Mouse (Mus musculus) forebrain, embryonic 12.5 days (tissue): ENCODE data around the gene Prph. TPM values are rescaled to one million over a fixed set of nuclear protein-coding genes. Genes with fewer than 3 reads are reported as not detected.
A peak's percentile ranks its signal among the peaks of the same experiment; 100 is the strongest.

Source experiments
- ATAC-seq: fragments of 200-750 bp; cut with Nextera tagmentation; 2 replicates; pipeline ENCODE4 v1.8.0; 2017; ENCODE audit warnings: moderate TSS enrichment; ENCODE audit not compliant: low FRiP score
- H3K27ac ChIP-seq: fragments of 300-500 bp; sonication (generic); 2 replicates; pipeline ENCODE4 v1.5.1; 2016; ENCODE audit warnings: mild to moderate bottlenecking
- H3K27me3 ChIP-seq: fragments of 300-500 bp; sonication (generic); 2 replicates; pipeline ENCODE4 v1.6.1; 2016; ENCODE audit warnings: mild to moderate bottlenecking
- H3K36me3 ChIP-seq: fragments of 300-500 bp; sonication (generic); replicated peaks from 2 replicates; pipeline ENCODE4 v1.6.1; 2016; ENCODE audit warnings: mild to moderate bottlenecking
- H3K4me1 ChIP-seq: fragments of 300-500 bp; sonication (generic); 2 replicates; pipeline ENCODE4 v1.6.1; 2016
- H3K4me2 ChIP-seq: fragments of 300-500 bp; sonication (generic); 2 replicates; pipeline ENCODE4 v1.6.1; 2016; ENCODE audit warnings: mild to moderate bottlenecking, moderate library complexity
- H3K4me3 ChIP-seq: fragments of 300-500 bp; sonication (generic); replicated peaks from 2 replicates; pipeline ENCODE4 v1.5.1; 2016; ENCODE audit warnings: mild to moderate bottlenecking
- H3K9ac ChIP-seq: fragments of 300-500 bp; sonication (generic); 2 replicates; pipeline ENCODE4 v1.6.1; 2016; ENCODE audit warnings: mild to moderate bottlenecking
- H3K9me3 ChIP-seq: fragments of 300-500 bp; sonication (generic); 2 replicates; pipeline ENCODE4 v1.6.1; 2016
- WGBS: fragments of 180-500 bp; shearing (Covaris S2); methylation state at CpG from one replicate; pipeline ENCODE4 v1.1.7; 2016; 5-methylcytosine and 5-hydroxymethylcytosine counted together
- polyA plus RNA-seq: library from polyadenylated mRNA; unstranded; fragments of >200 nt; fragmentation: Nextera tagmentation; extraction: Ambion mirVana; gene quantifications from 2 replicates; pipeline ENCODE4 v1.2.1, GENCODE M21; 2016

Prph gene
- polyA plus RNA-seq, 1 experiment from 2014 or later = 0.73 TPM

DNA sequence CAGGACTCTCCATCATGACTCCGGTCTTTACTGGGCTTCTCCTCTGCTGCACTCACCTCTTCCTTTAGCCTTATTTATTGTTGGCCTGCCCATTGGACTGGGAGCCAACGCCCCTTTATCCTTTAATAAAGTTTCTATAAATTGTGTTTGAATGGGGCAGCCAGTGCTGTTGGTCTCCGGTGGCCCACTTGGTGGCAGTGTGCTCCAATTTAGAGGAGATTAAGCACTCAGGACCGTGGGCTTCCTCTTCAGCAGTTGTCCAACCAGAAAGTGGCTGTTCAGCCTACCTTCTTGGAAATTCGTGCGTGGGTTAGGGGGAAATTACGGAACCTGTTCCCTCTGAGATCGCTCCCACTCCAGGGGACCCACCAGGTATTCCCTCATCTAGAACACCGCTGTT lies 28.3 kb downstream of the Prph start:
- Histone ChIP-seq H3K27me3 (peaks cover 57% of the 10 kb centered on the region), H3K9me3 (no peaks in the 10 kb centered on the region), H3K36me3 (peaks cover 43% of the 10 kb centered on the region), H3K4me3 (no peak overlapping the region), H3K4me1 (peaks cover 23% of the 10 kb centered on the region), H3K27ac (no peak overlapping the region), H3K4me2 (no peak overlapping the region), H3K9ac (no peak overlapping the region)
- ATAC-seq = no peak
- 66% methylated on average over 9 of the region's 9 CpGs for WGBS

- Histone ChIP-seq H3K4me3 (no peak overlapping the region), H3K4me1 (peaks cover 27% of the 10 kb centered on the region), H3K4me2 (no peak overlapping the region), H3K27me3 (peaks cover 65% of the 10 kb centered on the region), H3K9ac (no peak overlapping the region), H3K9me3 (no peaks in the 10 kb centered on the region), H3K27ac (no peak overlapping the region), H3K36me3 (peaks cover 36% of the 10 kb centered on the region)
- ATAC-seq = no peak
- 11% methylated on average over 8 of the region's 11 CpGs for WGBS
Measured at GRCm38 (mm10) chr15:99083867-99084557, 29.0 kb downstream of the Prph start.

DNA sequence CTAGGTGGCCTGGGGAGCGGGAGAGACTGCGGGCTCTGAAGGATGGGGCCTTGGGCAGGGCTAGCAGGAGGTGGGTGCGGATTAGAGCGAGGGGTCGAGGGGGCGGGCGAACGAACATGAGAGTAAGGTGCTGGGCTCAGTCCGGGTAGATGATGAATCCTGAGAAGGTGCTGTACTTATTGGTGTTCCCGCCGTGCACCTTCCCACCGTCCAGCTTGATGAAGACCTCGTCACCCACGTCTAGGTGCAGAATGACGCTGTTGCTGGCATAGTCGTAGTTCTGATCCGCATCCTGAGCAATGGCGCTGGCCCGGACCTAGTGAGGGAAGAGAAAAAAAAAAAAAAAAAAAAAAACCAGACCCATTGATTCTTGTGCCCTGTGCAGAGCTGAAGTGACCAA lies 29.6 kb downstream of the Prph start:
- Histone ChIP-seq H3K4me1 (peaks cover 32% of the 10 kb centered on the region), H3K9ac (no peak overlapping the region), H3K27ac (no peak overlapping the region), H3K36me3 (peaks cover 34% of the 10 kb centered on the region), H3K27me3 (peaks cover 71% of the 10 kb centered on the region), H3K4me2 (no peak overlapping the region), H3K9me3 (no peaks in the 10 kb centered on the region), H3K4me3 (no peak overlapping the region)
- ATAC-seq = no peak
- 7% methylated on average over 19 of the region's 19 CpGs for WGBS

DNA sequence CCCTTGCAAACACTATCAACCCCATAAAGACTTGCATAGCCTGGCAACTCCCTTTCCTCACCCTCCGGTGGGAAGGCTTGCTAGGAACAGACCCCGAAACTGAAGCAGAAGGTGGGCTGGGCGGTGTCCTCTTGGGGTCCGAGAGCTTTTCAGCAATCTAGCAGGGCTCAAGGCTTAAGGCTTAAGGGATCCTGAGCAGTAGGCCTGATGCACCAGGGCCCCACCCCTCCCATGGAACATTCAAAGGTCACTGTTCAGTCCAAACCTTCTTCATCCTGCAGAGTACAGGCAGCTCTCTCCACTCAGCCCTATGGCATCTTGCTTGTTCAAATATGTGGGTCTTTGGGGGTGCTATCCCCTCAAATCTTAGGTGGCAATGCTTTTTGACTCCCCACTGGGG lies 31.0 kb downstream of the Prph start:
- Histone ChIP-seq H3K4me3 (no peak overlapping the region), H3K27ac (no peak overlapping the region), H3K9me3 (no peaks in the 10 kb centered on the region), H3K27me3 (peaks cover 85% of the 10 kb centered on the region), H3K36me3 (peaks cover 23% of the 10 kb centered on the region), H3K9ac (no peak overlapping the region), H3K4me1 (peaks cover 44% of the 10 kb centered on the region), H3K4me2 (no peak overlapping the region)
- 79% methylated on average over 4 of the region's 4 CpGs for WGBS
- ATAC-seq = no peak

GRCm38 (mm10) chr15:99087253-99088075 lies 32.5 kb downstream of the Prph start, which contains the start of gene C1ql4:
Gene C1ql4 (minus strand): TSS chr15:99087817.
- 8% methylated on average over 60 of the region's 60 CpGs for WGBS
- peak within 1 kb of the TSS; percentile 27 for H3K4me3 ChIP-seq
- H3K27me3 ChIP-seq = peaks cover 99% of the 10 kb centered on the region
- H3K36me3 ChIP-seq = peaks cover 9% of the 10 kb centered on the region
- no peaks in the 10 kb centered on the region for H3K9me3 ChIP-seq
- H3K4me2 ChIP-seq = peak within 1 kb of the TSS; percentile 46
- H3K27ac ChIP-seq = no peak within 1 kb of the TSS
- H3K4me1 ChIP-seq = peaks cover 50% of the 10 kb centered on the region
- peak within 1 kb of the TSS; percentile 40 for H3K9ac ChIP-seq
- ATAC-seq = no peak

- H3K27ac ChIP-seq = no peak overlapping the region
- peak overlapping the region; percentile 40 for H3K9ac ChIP-seq
- H3K4me1 ChIP-seq = peaks cover 57% of the 10 kb centered on the region
- H3K27me3 ChIP-seq = peaks cover 100% of the 10 kb centered on the region
- peak overlapping the region; percentile 27 for H3K4me3 ChIP-seq
- peak; percentile 73 for ATAC-seq
- WGBS = under 1% methylated on average over 21 of the region's 27 CpGs
- peaks cover under 1% of the 10 kb centered on the region for H3K36me3 ChIP-seq
- H3K4me2 ChIP-seq = peak overlapping the region; percentile 46
- H3K9me3 ChIP-seq = no peaks in the 10 kb centered on the region
Measured at GRCm38 (mm10) chr15:99088292-99088691, 33.3 kb downstream of the Prph start.

GRCm38 (mm10) chr15:99089069-99089468 lies 34.1 kb downstream of the Prph start:
- no peak overlapping the region for H3K27ac ChIP-seq
- no peak overlapping the region for H3K4me3 ChIP-seq
- H3K9me3 ChIP-seq = no peaks in the 10 kb centered on the region
- H3K9ac ChIP-seq = no peak overlapping the region
- peaks cover 99% of the 10 kb centered on the region for H3K27me3 ChIP-seq
- no peak for ATAC-seq
- H3K36me3 ChIP-seq = no peaks in the 10 kb centered on the region
- peak overlapping the region; percentile 46; the same call in 1 of the 2 replicates for H3K4me2 ChIP-seq
- H3K4me1 ChIP-seq = peaks cover 57% of the 10 kb centered on the region
- WGBS = 9% methylated on average over 14 of the region's 14 CpGs

DNA sequence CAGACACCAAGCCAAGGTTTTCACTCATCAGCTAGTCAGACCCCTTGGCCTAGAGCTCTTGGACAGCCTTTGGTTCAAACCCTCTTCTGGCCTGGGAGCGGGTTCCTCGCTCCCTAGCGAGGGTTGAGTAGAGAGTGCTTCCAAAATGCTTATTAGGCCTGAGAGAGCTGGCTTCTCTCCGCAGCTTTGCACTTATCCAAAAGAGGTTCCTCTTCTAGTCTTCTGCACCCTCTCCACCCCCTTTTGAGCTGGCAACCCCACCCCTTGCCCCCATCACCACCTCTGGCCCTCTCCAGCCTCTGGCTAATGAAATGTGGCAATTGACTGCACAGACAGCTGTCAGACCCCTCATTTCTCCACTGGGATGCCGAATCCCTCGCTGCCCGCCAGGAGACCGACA lies 37.9 kb downstream of the Prph start, which contains the start of gene Dnajc22:
Dnajc22 (plus strand) TSS at position 301 of the 400 bp plus-strand sequence.
- Histone ChIP-seq H3K36me3 (no peaks in the 10 kb centered on the region), H3K9ac (peak within 1 kb of the TSS; percentile 57), H3K4me2 (peak within 1 kb of the TSS; percentile 86), H3K27ac (peak within 1 kb of the TSS; percentile 75), H3K4me3 (peak within 1 kb of the TSS; percentile 47), H3K9me3 (no peaks in the 10 kb centered on the region), H3K27me3 (peaks cover 98% of the 10 kb centered on the region), H3K4me1 (peaks cover 81% of the 10 kb centered on the region)
- 17% methylated on average over 8 of the region's 8 CpGs for WGBS
- no peak for ATAC-seq

DNA sequence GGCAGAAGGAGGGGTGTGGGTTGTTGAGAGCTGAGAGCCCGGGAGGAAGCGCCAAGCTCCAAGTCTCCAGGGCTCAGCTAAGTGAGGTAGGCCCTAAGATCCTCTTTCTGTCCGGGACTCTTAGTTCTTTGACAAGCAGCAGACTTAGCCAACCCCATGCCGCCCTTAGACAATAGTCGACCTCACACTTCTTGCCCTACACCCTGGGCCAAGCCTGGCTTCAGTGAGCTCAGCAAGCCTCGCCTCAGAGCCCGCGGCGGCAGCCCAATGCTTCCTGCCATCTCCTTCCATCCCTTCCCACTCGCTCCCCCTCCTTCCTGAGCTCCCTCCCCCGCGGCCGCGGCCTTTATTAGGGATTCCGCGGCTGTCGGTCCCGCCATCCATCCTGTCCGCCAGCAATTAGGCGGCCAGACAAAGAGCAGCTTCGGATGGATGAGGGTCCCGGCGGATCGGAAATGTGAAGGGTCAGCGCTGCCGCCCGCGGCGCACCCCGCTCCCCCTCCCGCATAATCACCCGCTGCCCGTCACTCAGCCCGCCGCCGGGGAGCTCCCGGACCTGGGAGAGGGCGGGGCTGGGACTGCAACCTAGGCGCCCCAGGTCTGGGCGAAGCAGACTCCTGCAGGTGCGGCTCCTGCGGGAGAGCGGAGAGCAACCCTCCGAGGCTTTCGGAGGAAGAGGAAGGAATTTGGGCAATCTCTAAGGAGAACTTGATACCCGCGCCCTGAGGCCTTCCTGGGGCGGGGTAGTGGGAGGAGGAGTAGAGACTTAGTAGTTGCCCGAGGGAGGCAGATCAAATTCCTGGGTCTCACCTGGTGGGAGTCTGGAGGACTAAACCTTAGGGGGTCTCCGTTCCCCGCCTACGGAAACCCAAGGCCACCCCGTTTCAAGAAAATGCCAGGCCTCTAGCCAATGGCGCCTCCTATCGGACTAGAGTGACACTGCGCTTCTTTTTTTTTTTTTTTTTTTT lies 38.6 kb downstream of the Prph start:
- peak; percentile 50 for ATAC-seq
- Histone ChIP-seq H3K4me2 (peak overlapping the region; percentile 86), H3K27me3 (peaks cover 98% of the 10 kb centered on the region), H3K4me3 (peak overlapping the region; percentile 47), H3K9me3 (no peaks in the 10 kb centered on the region), H3K4me1 (peaks cover 81% of the 10 kb centered on the region), H3K36me3 (no peaks in the 10 kb centered on the region), H3K9ac (peak overlapping the region; percentile 57), H3K27ac (peak overlapping the region; percentile 75)
- WGBS = 1% methylated on average over 56 of the region's 56 CpGs

DNA sequence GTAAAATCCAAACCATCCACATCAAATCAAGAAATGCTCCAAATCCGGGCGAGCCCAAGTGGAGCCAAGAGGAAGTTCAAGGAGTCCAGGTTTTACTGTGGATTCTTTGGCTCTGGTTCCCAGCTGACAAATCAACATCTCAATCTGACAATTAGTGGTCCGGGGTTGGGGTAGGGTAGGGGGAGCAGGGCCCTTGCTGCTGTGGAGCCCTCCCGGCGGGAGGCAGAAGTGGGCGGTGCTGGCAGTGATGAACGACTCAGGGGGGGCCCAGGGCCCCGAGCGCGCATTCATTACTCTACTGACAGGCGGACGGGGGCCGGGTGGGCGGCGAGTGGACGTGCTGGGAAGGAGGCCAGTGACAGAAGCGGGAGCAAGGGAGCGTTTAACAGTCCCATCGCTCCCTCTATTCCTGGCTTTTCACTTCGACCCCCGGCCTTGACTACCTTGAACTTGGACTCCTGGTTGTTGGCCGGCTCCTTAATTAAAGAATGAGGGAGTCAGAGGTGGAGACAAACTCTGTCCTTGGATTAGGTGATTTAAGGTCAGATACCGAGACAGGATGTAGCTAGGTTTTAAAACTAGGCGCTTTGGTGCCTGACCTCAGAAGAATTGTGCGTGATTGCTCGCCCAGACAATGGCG lies 39.8 kb downstream of the Prph start:
- Histone ChIP-seq H3K9ac (no peak overlapping the region), H3K36me3 (no peaks in the 10 kb centered on the region), H3K4me3 (peak overlapping the region; percentile 19; the same call in 1 of the 2 replicates), H3K4me2 (peak overlapping the region; percentile 39), H3K9me3 (no peaks in the 10 kb centered on the region), H3K4me1 (peaks cover 80% of the 10 kb centered on the region), H3K27ac (no peak overlapping the region), H3K27me3 (peaks cover 98% of the 10 kb centered on the region)
- under 1% methylated on average over 27 of the region's 27 CpGs for WGBS
- peak; percentile 57 for ATAC-seq

DNA sequence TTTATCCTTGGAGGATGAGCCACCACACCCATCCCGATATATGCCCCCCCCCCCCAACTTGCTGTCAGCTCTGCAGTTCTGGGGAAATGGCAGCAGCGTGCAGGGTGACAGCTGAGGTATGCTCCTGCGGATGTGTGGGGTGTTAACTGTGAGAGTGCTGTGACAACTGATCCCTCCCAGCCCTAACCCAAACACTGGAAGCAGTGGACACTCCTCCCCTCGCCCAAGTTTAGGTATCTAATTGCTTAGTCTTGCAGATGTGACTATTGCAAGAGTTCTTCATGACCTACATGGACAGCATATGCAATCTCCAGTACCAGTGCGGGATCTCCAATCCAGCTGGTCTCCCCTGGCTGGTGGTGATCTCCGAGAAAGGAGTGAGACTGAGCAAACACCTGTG lies 40.4 kb downstream of the Prph start:
- H3K4me3 ChIP-seq = no peak overlapping the region
- peaks cover 98% of the 10 kb centered on the region for H3K27me3 ChIP-seq
- H3K4me2 ChIP-seq = peak overlapping the region; percentile 39; the same call in 1 of the 2 replicates
- no peaks in the 10 kb centered on the region for H3K36me3 ChIP-seq
- H3K27ac ChIP-seq = no peak overlapping the region
- H3K9me3 ChIP-seq = no peaks in the 10 kb centered on the region
- 9% methylated on average over 6 of the region's 6 CpGs for WGBS
- H3K4me1 ChIP-seq = peaks cover 73% of the 10 kb centered on the region
- H3K9ac ChIP-seq = no peak overlapping the region
- no peak for ATAC-seq
